Mouse (Mus musculus): ENCODE measurements around the gene Jund. TPM values are rescaled to one million over a fixed set of nuclear protein-coding genes. Genes with fewer than 3 reads are reported as not detected.
A peak's percentile ranks its signal among the peaks of the same experiment; 100 is the strongest.

Gene Jund
- polyA plus RNA-seq, 1 experiment from 2014 or later: 102 TPM

GRCm38 (mm10) chr8:70671615-70672324 lies 27.0 kb upstream of the Jund start:
- Histone ChIP-seq H3K36me3 (ENCODE audit: control insufficient read depth, insufficient read depth, low read length) (no peaks in the 10 kb centered on the region; the same call in 1 of the 2 replicates), H3K4me1 (ENCODE audit: control insufficient read depth, insufficient read depth, low read length) (peaks cover 17% of the 10 kb centered on the region), H3K27ac (ENCODE audit: low read depth, low read length) (no peak overlapping the region), H3K9me3 (replicated peaks; ENCODE audit: control insufficient read depth, low read length) (no peaks in the 10 kb centered on the region), H3K9ac (ENCODE audit: low read depth, low read length) (peak overlapping the region; percentile 76; the same call in 1 of the 2 replicates), H3K4me2 (no peak overlapping the region), H3K4me3 (ENCODE audit: low read depth, low read length) (no peak overlapping the region), H3K27me3 (ENCODE audit: control insufficient read depth, insufficient read depth, low read length) (no peaks in the 10 kb centered on the region)
- no peak for ATAC-seq (replicated peaks; ENCODE audit: insufficient number of reproducible peaks, low FRiP score, low TSS enrichment)
- 64% methylated on average over 10 of the region's 10 CpGs for WGBS (ENCODE audit: insufficient replicate concordance)

DNA sequence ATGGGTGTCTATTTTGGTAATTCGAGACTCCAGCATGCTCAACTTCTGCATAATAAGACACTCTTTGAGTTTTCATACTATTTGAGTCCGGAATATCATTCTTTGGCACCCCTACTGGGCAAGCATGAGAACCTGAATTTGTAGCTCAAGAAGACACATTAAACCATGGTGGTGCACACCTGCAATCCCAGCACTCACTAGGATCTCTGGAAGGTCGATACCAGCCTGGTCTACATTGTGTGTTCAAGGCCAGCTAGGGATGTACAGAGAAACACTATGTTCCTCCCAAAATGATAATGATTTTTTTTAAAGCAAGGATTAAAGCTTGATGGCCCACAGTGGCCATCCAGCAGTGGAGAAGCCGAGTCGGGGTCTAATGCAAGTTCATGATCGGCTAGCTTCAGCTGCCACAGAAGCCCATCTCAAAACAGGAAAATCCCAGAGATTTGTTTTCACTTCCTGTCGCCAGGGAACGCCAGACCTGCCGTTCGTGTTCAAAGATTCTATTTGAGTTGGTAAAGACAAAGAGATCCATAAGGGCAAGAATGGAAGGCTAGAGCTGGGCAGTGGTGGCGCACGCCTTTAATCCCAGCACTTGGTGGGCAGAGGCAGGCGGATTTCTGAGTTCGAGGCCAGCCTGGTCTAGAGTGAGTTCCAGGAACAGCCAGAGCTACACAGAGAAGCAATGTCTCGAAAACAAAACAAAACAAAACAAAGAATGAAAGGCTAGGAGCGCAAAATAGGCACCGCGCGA lies 26.2 kb upstream of the Jund start:
- no peak; the same call in 1 of the 2 replicates for ATAC-seq (replicated peaks; ENCODE audit: insufficient number of reproducible peaks, low FRiP score, low TSS enrichment)
- Histone ChIP-seq H3K4me1 (ENCODE audit: control insufficient read depth, insufficient read depth, low read length) (peaks cover 17% of the 10 kb centered on the region), H3K4me2 (peak overlapping the region; percentile 79), H3K4me3 (ENCODE audit: low read depth, low read length) (peak overlapping the region; percentile 74), H3K9ac (ENCODE audit: low read depth, low read length) (peak overlapping the region; percentile 76), H3K27ac (ENCODE audit: low read depth, low read length) (peak overlapping the region; percentile 75), H3K27me3 (ENCODE audit: control insufficient read depth, insufficient read depth, low read length) (no peaks in the 10 kb centered on the region), H3K9me3 (replicated peaks; ENCODE audit: control insufficient read depth, low read length) (no peaks in the 10 kb centered on the region), H3K36me3 (ENCODE audit: control insufficient read depth, insufficient read depth, low read length) (no peaks in the 10 kb centered on the region; the same call in 1 of the 2 replicates)
- WGBS (ENCODE audit: insufficient replicate concordance): 40% methylated on average over 19 of the region's 19 CpGs

- Histone ChIP-seq H3K27me3 (ENCODE audit: control insufficient read depth, insufficient read depth, low read length) (no peaks in the 10 kb centered on the region), H3K4me3 (ENCODE audit: low read depth, low read length) (peak within 1 kb of the TSS; percentile 74), H3K4me2 (peak within 1 kb of the TSS; percentile 79), H3K27ac (ENCODE audit: low read depth, low read length) (peak within 1 kb of the TSS; percentile 96), H3K9me3 (replicated peaks; ENCODE audit: control insufficient read depth, low read length) (no peaks in the 10 kb centered on the region), H3K9ac (ENCODE audit: low read depth, low read length) (peak within 1 kb of the TSS; percentile 84), H3K4me1 (ENCODE audit: control insufficient read depth, insufficient read depth, low read length) (peaks cover 17% of the 10 kb centered on the region), H3K36me3 (ENCODE audit: control insufficient read depth, insufficient read depth, low read length) (peaks cover 2% of the 10 kb centered on the region; the same call in 1 of the 2 replicates)
- under 1% methylated on average over 60 of the region's 60 CpGs for WGBS (ENCODE audit: insufficient replicate concordance)
- ATAC-seq (replicated peaks; ENCODE audit: insufficient number of reproducible peaks, low FRiP score, low TSS enrichment): peak; percentile 93
Measured at GRCm38 (mm10) chr8:70673079-70673856, 25.5 kb upstream of the Jund start, which contains the start of gene Lsm4. Gene Lsm4 (plus strand): TSS chr8:70673248.

DNA sequence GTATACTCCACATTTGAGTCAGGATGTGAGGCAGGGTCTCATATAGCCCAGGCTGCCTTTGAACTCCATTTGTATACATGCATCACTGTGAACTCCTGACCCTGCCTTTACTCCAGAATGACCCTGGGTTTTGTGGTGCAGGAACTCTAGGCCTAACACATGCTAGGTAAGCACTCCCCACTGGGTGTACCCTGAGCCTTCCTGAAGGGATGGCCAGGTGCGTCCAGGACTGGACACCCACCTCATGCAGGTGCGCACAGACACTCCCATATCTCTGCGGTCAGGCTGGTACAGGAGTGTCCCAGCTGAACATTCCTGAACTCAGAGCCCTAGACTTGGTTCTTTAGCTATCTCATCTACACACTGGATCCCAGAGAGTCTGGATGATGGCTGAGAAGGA lies 24.6 kb upstream of the Jund start:
- no peaks in the 10 kb centered on the region for H3K27me3 ChIP-seq (ENCODE audit: control insufficient read depth, insufficient read depth, low read length)
- no peaks in the 10 kb centered on the region for H3K9me3 ChIP-seq (replicated peaks; ENCODE audit: control insufficient read depth, low read length)
- peak overlapping the region; percentile 96 for H3K27ac ChIP-seq (ENCODE audit: low read depth, low read length)
- ATAC-seq (replicated peaks; ENCODE audit: insufficient number of reproducible peaks, low FRiP score, low TSS enrichment): no peak
- H3K4me2 ChIP-seq: peak overlapping the region; percentile 79
- WGBS (ENCODE audit: insufficient replicate concordance): 79% methylated on average over 3 of the region's 3 CpGs
- H3K4me1 ChIP-seq (ENCODE audit: control insufficient read depth, insufficient read depth, low read length): peaks cover 17% of the 10 kb centered on the region
- H3K36me3 ChIP-seq (ENCODE audit: control insufficient read depth, insufficient read depth, low read length): peaks cover 8% of the 10 kb centered on the region
- H3K4me3 ChIP-seq (ENCODE audit: low read depth, low read length): peak overlapping the region; percentile 74
- peak overlapping the region; percentile 84 for H3K9ac ChIP-seq (ENCODE audit: low read depth, low read length)

- Histone ChIP-seq H3K27me3 (ENCODE audit: control insufficient read depth, insufficient read depth, low read length) (no peaks in the 10 kb centered on the region), H3K4me1 (ENCODE audit: control insufficient read depth, insufficient read depth, low read length) (peaks cover 17% of the 10 kb centered on the region), H3K27ac (ENCODE audit: low read depth, low read length) (peak overlapping the region; percentile 41; the same call in 1 of the 2 replicates), H3K4me2 (peak overlapping the region; percentile 79), H3K9me3 (replicated peaks; ENCODE audit: control insufficient read depth, low read length) (no peaks in the 10 kb centered on the region), H3K9ac (ENCODE audit: low read depth, low read length) (peak overlapping the region; percentile 84; the same call in 1 of the 2 replicates), H3K4me3 (ENCODE audit: low read depth, low read length) (no peak overlapping the region; the same call in 1 of the 2 replicates), H3K36me3 (ENCODE audit: control insufficient read depth, insufficient read depth, low read length) (peaks cover 12% of the 10 kb centered on the region)
- no peak for ATAC-seq (replicated peaks; ENCODE audit: insufficient number of reproducible peaks, low FRiP score, low TSS enrichment)
- whole genome bisulfite sequencing (ENCODE audit: insufficient replicate concordance): 79% methylated on average over 4 of the region's 4 CpGs
Measured at GRCm38 (mm10) chr8:70674716-70675115, 24.0 kb upstream of the Jund start.

- 64% methylated on average over 1 of the region's 1 CpGs for WGBS (ENCODE audit: insufficient replicate concordance)
- no peak for ATAC-seq (replicated peaks; ENCODE audit: insufficient number of reproducible peaks, low FRiP score, low TSS enrichment)
- Histone ChIP-seq H3K9me3 (replicated peaks; ENCODE audit: control insufficient read depth, low read length) (no peaks in the 10 kb centered on the region), H3K27ac (ENCODE audit: low read depth, low read length) (no peak overlapping the region), H3K4me3 (ENCODE audit: low read depth, low read length) (no peak overlapping the region), H3K4me2 (no peak overlapping the region), H3K4me1 (ENCODE audit: control insufficient read depth, insufficient read depth, low read length) (peaks cover 17% of the 10 kb centered on the region), H3K36me3 (ENCODE audit: control insufficient read depth, insufficient read depth, low read length) (peaks cover 12% of the 10 kb centered on the region), H3K27me3 (ENCODE audit: control insufficient read depth, insufficient read depth, low read length) (no peaks in the 10 kb centered on the region), H3K9ac (ENCODE audit: low read depth, low read length) (no peak overlapping the region)
Measured at GRCm38 (mm10) chr8:70675336-70675735, 23.4 kb upstream of the Jund start.

DNA sequence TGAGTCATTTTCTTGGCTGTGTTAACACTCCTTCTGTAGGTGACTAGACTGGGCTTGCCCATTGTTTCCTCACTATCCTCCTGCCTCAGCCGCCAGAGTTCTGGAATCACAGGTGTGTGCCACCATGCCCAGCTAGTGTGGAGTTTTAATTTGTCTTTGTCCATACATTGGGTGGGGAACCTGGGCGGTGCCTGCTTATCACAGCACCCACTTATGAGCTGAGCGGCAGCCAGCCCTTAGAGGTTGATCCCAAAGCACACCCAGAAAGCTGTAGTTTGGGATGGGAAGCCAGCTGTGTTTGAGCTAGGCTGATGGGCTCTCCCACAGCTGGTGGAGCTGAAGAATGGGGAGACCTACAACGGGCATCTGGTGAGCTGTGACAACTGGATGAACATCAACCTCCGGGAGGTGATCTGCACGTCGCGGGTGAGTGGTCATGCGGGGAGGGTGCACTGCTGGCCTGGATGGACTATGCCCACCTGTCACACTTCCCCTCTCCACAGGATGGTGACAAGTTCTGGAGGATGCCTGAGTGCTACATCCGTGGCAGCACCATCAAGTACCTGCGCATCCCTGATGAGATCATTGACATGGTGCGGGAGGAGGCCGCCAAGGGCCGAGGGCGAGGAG lies 21.2 kb upstream of the Jund start:
- ATAC-seq (replicated peaks; ENCODE audit: insufficient number of reproducible peaks, low FRiP score, low TSS enrichment): no peak
- Histone ChIP-seq H3K36me3 (ENCODE audit: control insufficient read depth, insufficient read depth, low read length) (peaks cover 12% of the 10 kb centered on the region), H3K4me2 (no peak overlapping the region), H3K27ac (ENCODE audit: low read depth, low read length) (no peak overlapping the region), H3K9me3 (replicated peaks; ENCODE audit: control insufficient read depth, low read length) (no peaks in the 10 kb centered on the region), H3K27me3 (ENCODE audit: control insufficient read depth, insufficient read depth, low read length) (no peaks in the 10 kb centered on the region), H3K4me1 (ENCODE audit: control insufficient read depth, insufficient read depth, low read length) (peaks cover 26% of the 10 kb centered on the region), H3K4me3 (ENCODE audit: low read depth, low read length) (no peak overlapping the region), H3K9ac (ENCODE audit: low read depth, low read length) (no peak overlapping the region)
- WGBS (ENCODE audit: insufficient replicate concordance): 90% methylated on average over 15 of the region's 15 CpGs

GRCm38 (mm10) chr8:70678679-70679078 lies 20.1 kb upstream of the Jund start:
- H3K9ac ChIP-seq (ENCODE audit: low read depth, low read length): no peak overlapping the region
- H3K4me2 ChIP-seq: no peak overlapping the region
- H3K36me3 ChIP-seq (ENCODE audit: control insufficient read depth, insufficient read depth, low read length): peaks cover 12% of the 10 kb centered on the region
- H3K9me3 ChIP-seq (replicated peaks; ENCODE audit: control insufficient read depth, low read length): no peaks in the 10 kb centered on the region
- H3K4me3 ChIP-seq (ENCODE audit: low read depth, low read length): no peak overlapping the region
- no peak overlapping the region for H3K27ac ChIP-seq (ENCODE audit: low read depth, low read length)
- no peaks in the 10 kb centered on the region for H3K27me3 ChIP-seq (ENCODE audit: control insufficient read depth, insufficient read depth, low read length)
- ATAC-seq (replicated peaks; ENCODE audit: insufficient number of reproducible peaks, low FRiP score, low TSS enrichment): no peak
- peaks cover 29% of the 10 kb centered on the region for H3K4me1 ChIP-seq (ENCODE audit: control insufficient read depth, insufficient read depth, low read length)
